Mouse (Mus musculus): ENCODE results near the gene Olfr1359.
A peak's percentile ranks its signal among the peaks of the same experiment; 100 is the strongest.
"Not testable (repeated sequence)": the region's sequence is repeated elsewhere in the genome, so short reads cannot be mapped to it uniquely, and the experiment has no call there.

Olfr1359 gene

GRCm38 (mm10) chr13:21727948-21728572, 30.1 kb downstream of the Olfr1359 start:
- no peak for DNase-seq (ENCODE audit: low spot score)

- no peak for DNase-seq (ENCODE audit: low spot score)
These were observed 31.6 kb downstream of the Olfr1359 start for GRCm38 (mm10) chr13:21729544-21729943.

- DNase-seq (ENCODE audit: low spot score) = no peak
These were observed 35.6 kb downstream of the Olfr1359 start for GRCm38 (mm10) chr13:21733466-21733865.

- DNase-seq (ENCODE audit: low spot score) = peak; percentile 82
These were observed 36.3 kb downstream of the Olfr1359 start for GRCm38 (mm10) chr13:21734010-21734905.

- peak; percentile 72 for DNase-seq (ENCODE audit: low spot score)
These were observed 37.2 kb downstream of the Olfr1359 start, which contains the start of gene Hist1h4j for GRCm38 (mm10) chr13:21734906-21735767. Gene Hist1h4j (plus strand): TSS chr13:21735064.

- no peak for DNase-seq (ENCODE audit: low spot score)
These were observed 47.1 kb downstream of the Olfr1359 start for GRCm38 (mm10) chr13:21745006-21745405.

- DNase-seq (ENCODE audit: low spot score) = no peak
These were observed 51.7 kb downstream of the Olfr1359 start for GRCm38 (mm10) chr13:21749387-21750158.

GRCm38 (mm10) chr13:21750159-21751017, 52.5 kb downstream of the Olfr1359 start, which contains the start of gene Hist1h4k:
Gene Hist1h4k (minus strand): TSS chr13:21750505.
- peak; percentile 93 for DNase-seq (ENCODE audit: low spot score)

GRCm38 (mm10) chr13:21751417-21751816, 53.5 kb downstream of the Olfr1359 start:
- no peak for DNase-seq (ENCODE audit: low spot score)

GRCm38 (mm10) chr13:21751827-21752226, 53.9 kb downstream of the Olfr1359 start:
- no peak for DNase-seq (ENCODE audit: low spot score)

- DNase-seq (ENCODE audit: low spot score) = no peak
These were observed 54.4 kb downstream of the Olfr1359 start for GRCm38 (mm10) chr13:21752356-21752755.

GRCm38 (mm10) chr13:21753051-21753523, 55.2 kb downstream of the Olfr1359 start:
- DNase-seq (ENCODE audit: low spot score) = no peak

- DNase-seq (ENCODE audit: low spot score) = peak; percentile 46
These were observed 55.8 kb downstream of the Olfr1359 start, which contains the start of the genes Hist1h2ak and Hist1h2bn for GRCm38 (mm10) chr13:21753524-21754285. Gene Hist1h2ak (minus strand): TSS chr13:21753827. Gene Hist1h2bn (plus strand): TSS chr13:21754123.

- not testable (repeated sequence) for DNase-seq (ENCODE audit: low spot score)
These were observed 56.5 kb downstream of the Olfr1359 start for GRCm38 (mm10) chr13:21754294-21755001.

- DNase-seq (ENCODE audit: low spot score) = no peak
These were observed 57.8 kb downstream of the Olfr1359 start for GRCm38 (mm10) chr13:21755707-21756106.

All from ovary, postnatal 14 days (tissue).